Mouse (Mus musculus): ENCODE data around the gene Gpr89.

DNA sequence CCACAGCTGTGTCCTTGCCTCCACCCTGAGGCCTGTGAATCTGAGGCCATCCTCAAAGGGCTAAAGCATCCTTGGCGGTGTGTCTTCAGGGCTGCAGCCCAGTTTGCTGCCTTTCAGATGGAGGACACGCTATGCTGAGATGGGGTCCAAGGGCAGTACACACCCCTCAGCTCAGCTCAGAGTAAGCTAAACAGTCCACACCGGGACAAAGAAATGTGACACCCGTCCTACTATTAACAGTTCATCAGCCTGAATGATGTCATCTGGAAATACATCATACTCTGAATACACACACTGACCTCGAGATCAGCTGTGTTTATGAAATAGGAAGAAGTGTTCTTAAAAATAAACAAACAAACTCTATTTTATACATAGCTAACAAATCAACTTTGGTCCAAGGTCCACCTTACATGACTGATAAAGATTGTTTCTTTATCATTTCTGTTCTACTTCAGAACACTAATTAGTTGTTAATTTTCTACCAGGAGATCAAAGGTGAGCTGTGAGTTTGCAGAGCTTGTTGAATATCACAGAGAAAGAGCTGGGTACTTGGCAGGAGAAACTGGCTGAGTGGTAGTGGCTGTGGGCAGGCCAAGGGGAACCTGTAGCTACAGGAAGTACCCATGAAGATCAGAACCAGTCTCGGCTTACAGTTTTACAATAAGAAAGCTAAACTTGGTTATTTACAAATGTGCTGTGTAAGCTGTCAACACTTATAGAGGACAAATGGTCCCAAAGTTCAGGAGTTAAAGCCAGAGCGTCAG lies 30.2 kb downstream of the Gpr89 start:
- TF ChIP-seq CTCF (IDR thresholded peaks at IDR 0.05; ENCODE audit: extremely low read depth, insufficient read length, insufficient replicate concordance, low read depth, low read length) (no peak), POLR2A (IDR thresholded peaks at IDR 0.05; ENCODE audit: low read depth, low read length) (no peak)
